Mouse (Mus musculus) CH12.LX (cell line): ENCODE measurements around the gene Bpifc.

ENCODE experiments used
- CHD2 ChIP-seq: IDR thresholded peaks from 2 replicates; pipeline ENCODE4 v1.6.1; 2011; ENCODE audit warnings: low read length, improper control_type of control experiment
- CTCF ChIP-seq, 2 experiments: IDR thresholded peaks in 1 of 2; conservative IDR thresholded peaks in 1 of 2; 2 replicates each; pipeline ENCODE4 v1.5.1; 2011 to 2012; ENCODE audit warnings: low read depth in 2 of 2, low read length in 2 of 2, improper control_type of control experiment in 1 of 2, inconsistent platforms in 1 of 2, mild to moderate bottlenecking in 1 of 2, moderate library complexity in 1 of 2
- EP300 ChIP-seq: IDR thresholded peaks from 2 replicates; pipeline ENCODE4 v1.6.1; 2011; ENCODE audit warnings: low read length, improper control_type of control experiment
- HCFC1 ChIP-seq: IDR thresholded peaks from 2 replicates; pipeline ENCODE4 v1.6.1; 2012; ENCODE audit warnings: low read depth, mild to moderate bottlenecking, inconsistent platforms, low read length, improper control_type of control experiment
- KAT2A ChIP-seq: IDR thresholded peaks from 2 replicates; pipeline ENCODE4 v1.6.1; 2012; ENCODE audit warnings: low read length, improper control_type of control experiment, inconsistent platforms; ENCODE audit not compliant: insufficient replicate concordance
- MAZ ChIP-seq: IDR thresholded peaks from 2 replicates; pipeline ENCODE4 v1.6.1; 2012; ENCODE audit warnings: low read depth, mild to moderate bottlenecking, inconsistent platforms, low read length, improper control_type of control experiment, moderate library complexity
- MEF2A ChIP-seq: IDR thresholded peaks from 2 replicates; pipeline ENCODE4 v1.6.1; 2014; ENCODE audit warnings: low read depth, mild to moderate bottlenecking, inconsistent platforms, low read length, improper control_type of control experiment, borderline replicate concordance
- MYC ChIP-seq: IDR thresholded peaks from 2 replicates; pipeline ENCODE4 v1.6.1; 2011; ENCODE audit warnings: low read depth, mild to moderate bottlenecking, improper control_type of control experiment, low read length
- POLR2A ChIP-seq: IDR thresholded peaks from 2 replicates; pipeline ENCODE4 v1.6.1; 2011; ENCODE audit warnings: low read depth, mild to moderate bottlenecking, improper control_type of control experiment, low read length
- POLR2AphosphoS2 ChIP-seq: IDR thresholded peaks from 2 replicates; pipeline ENCODE4 v1.6.1; 2011; ENCODE audit warnings: low read depth, low read length, improper control_type of control experiment
- TCF12 ChIP-seq: IDR thresholded peaks from 2 replicates; pipeline ENCODE4 v1.6.1; 2014; ENCODE audit warnings: low read depth, mild to moderate bottlenecking, inconsistent platforms, low read length, improper control_type of control experiment
- UBTF ChIP-seq: IDR thresholded peaks from 2 replicates; pipeline ENCODE4 v1.6.1; 2012; ENCODE audit warnings: low read depth, mild to moderate bottlenecking, inconsistent platforms, low read length, improper control_type of control experiment, moderate library complexity
- ZNF384 ChIP-seq: IDR thresholded peaks from 2 replicates; pipeline ENCODE4 v1.6.1; 2012; ENCODE audit warnings: low read depth, low read length, improper control_type of control experiment, inconsistent platforms

GRCm38 (mm10) chr10:85948483-85949196 lies 63.1 kb downstream of the Bpifc start:
- TF ChIP-seq HCFC1 (no peak), CTCF (conservative IDR thresholded peaks at IDR 0.05 in 1 of 2, IDR thresholded peaks at IDR 0.05 in 1 of 2; ENCODE audit: low read depth in 2 of 2, low read length in 2 of 2) (no peak), POLR2A (no peak), EP300 (no peak), MAZ (no peak), MEF2A (no peak), MYC (no peak), CHD2 (no peak), KAT2A (no peak), UBTF (no peak), POLR2AphosphoS2 (no peak), TCF12 (no peak), ZNF384 (no peak)
